Mouse (Mus musculus) embryonic facial prominence, embryonic 10.5 days (tissue): ENCODE data around the gene Npas2. TPM values are rescaled to one million over a fixed set of nuclear protein-coding genes. Genes with fewer than 3 reads are reported as not detected.

Experiments used
- DNase-seq: peaks from one replicate; pipeline ENCODE4 v3.0.0-alpha.2; 2017; ENCODE audit warnings: low spot score
- H3K27ac ChIP-seq: fragments of 300-500 bp; sonication (generic); replicated peaks from 2 replicates; pipeline ENCODE4 v1.5.1; 2016; ENCODE audit warnings: mild to moderate bottlenecking
- H3K27me3 ChIP-seq: fragments of 300-500 bp; sonication (generic); replicated peaks from 2 replicates; pipeline ENCODE4 v1.6.1; 2016; ENCODE audit warnings: low read depth, mild to moderate bottlenecking; ENCODE audit not compliant: poor library complexity, severe bottlenecking
- H3K36me3 ChIP-seq: fragments of 300-500 bp; sonication (generic); replicated peaks from 2 replicates; pipeline ENCODE4 v1.6.1; 2016; ENCODE audit warnings: mild to moderate bottlenecking, moderate library complexity
- H3K4me1 ChIP-seq: fragments of 300-500 bp; sonication (generic); 2 replicates; pipeline ENCODE4 v1.6.1; 2016
- H3K4me3 ChIP-seq: fragments of 300-500 bp; sonication (generic); 2 replicates; pipeline ENCODE4 v1.5.1; 2016; ENCODE audit warnings: mild to moderate bottlenecking, moderate library complexity
- H3K9me3 ChIP-seq: fragments of 300-500 bp; sonication (generic); 2 replicates; pipeline ENCODE4 v1.6.1; 2016; ENCODE audit warnings: mild to moderate bottlenecking
- WGBS: fragments of 180-500 bp; shearing (Covaris S2); methylation state at CpG from one replicate; pipeline ENCODE4 v1.1.7; 2016; 5-methylcytosine and 5-hydroxymethylcytosine counted together
- polyA plus RNA-seq: library from polyadenylated mRNA; unstranded; fragments of >200 nt; fragmentation: Nextera tagmentation; extraction: Ambion mirVana; gene quantifications from 2 replicates; pipeline ENCODE4 v1.2.1, GENCODE M21; 2016

Gene Npas2
- 0.11 and 0.12 TPM in 2 replicates for polyA plus RNA-seq

- peaks cover 76% of the 10 kb centered on the region for H3K27me3 ChIP-seq
- H3K27ac ChIP-seq: peak within 1 kb of the TSS; percentile 66
- peaks cover 31% of the 10 kb centered on the region for H3K4me1 ChIP-seq
- H3K36me3 ChIP-seq: no peaks in the 10 kb centered on the region
- under 1% methylated on average over 65 of the region's 66 CpGs for WGBS
- H3K4me3 ChIP-seq: peak within 1 kb of the TSS; percentile 77
- no peaks in the 10 kb centered on the region for H3K9me3 ChIP-seq
- DNase-seq: peak; percentile 54
Measured at GRCm38 (mm10) chr1:39192997-39193861, at the start of gene Npas2. TSS of gene Npas2 (plus strand) at chr1:39193731.

GRCm38 (mm10) chr1:39156778-39157177 lies 36.8 kb upstream of the Npas2 start:
- no peaks in the 10 kb centered on the region for H3K9me3 ChIP-seq
- DNase-seq: no peak
- H3K36me3 ChIP-seq: no peaks in the 10 kb centered on the region
- no peaks in the 10 kb centered on the region for H3K27me3 ChIP-seq
- H3K4me1 ChIP-seq: no peaks in the 10 kb centered on the region
- 92% methylated on average over 4 of the region's 4 CpGs for WGBS
- H3K4me3 ChIP-seq: no peak overlapping the region
- H3K27ac ChIP-seq: no peak overlapping the region

GRCm38 (mm10) chr1:39160167-39160566 lies 33.4 kb upstream of the Npas2 start:
- no peaks in the 10 kb centered on the region for H3K4me1 ChIP-seq
- 62% methylated on average over 4 of the region's 4 CpGs for whole genome bisulfite sequencing
- no peak overlapping the region for H3K27ac ChIP-seq
- no peaks in the 10 kb centered on the region for H3K9me3 ChIP-seq
- no peak overlapping the region for H3K4me3 ChIP-seq
- DNase-seq: no peak
- H3K27me3 ChIP-seq: no peaks in the 10 kb centered on the region
- H3K36me3 ChIP-seq: no peaks in the 10 kb centered on the region

GRCm38 (mm10) chr1:39163077-39163476 lies 30.5 kb upstream of the Npas2 start:
- no peak for DNase-seq
- Histone ChIP-seq H3K4me1 (no peaks in the 10 kb centered on the region), H3K27ac (no peak overlapping the region), H3K9me3 (no peaks in the 10 kb centered on the region), H3K4me3 (no peak overlapping the region), H3K36me3 (no peaks in the 10 kb centered on the region), H3K27me3 (no peaks in the 10 kb centered on the region)
- WGBS: 91% methylated on average over 1 of the region's 1 CpGs

GRCm38 (mm10) chr1:39176690-39177089 lies 16.8 kb upstream of the Npas2 start:
- 89% methylated on average over 5 of the region's 5 CpGs for WGBS
- DNase-seq: no peak

GRCm38 (mm10) chr1:39177211-39177610 lies 16.3 kb upstream of the Npas2 start:
- H3K27ac ChIP-seq: no peak overlapping the region
- no peak overlapping the region for H3K4me3 ChIP-seq
- no peaks in the 10 kb centered on the region for H3K36me3 ChIP-seq
- peaks cover 2% of the 10 kb centered on the region; the same call in 1 of the 2 replicates for H3K9me3 ChIP-seq
- DNase-seq: no peak
- WGBS: 88% methylated on average over 14 of the region's 14 CpGs
- H3K4me1 ChIP-seq: no peaks in the 10 kb centered on the region
- no peaks in the 10 kb centered on the region for H3K27me3 ChIP-seq

More at GRCm38 (mm10) chr1:39176690-39177089, 16.8 kb upstream of the Npas2 start:
- Histone ChIP-seq H3K9me3 (peaks cover 2% of the 10 kb centered on the region; the same call in 1 of the 2 replicates), H3K27ac (no peak overlapping the region), H3K4me3 (no peak overlapping the region), H3K27me3 (no peaks in the 10 kb centered on the region), H3K36me3 (no peaks in the 10 kb centered on the region), H3K4me1 (no peaks in the 10 kb centered on the region)

GRCm38 (mm10) chr1:39179806-39180205 lies 13.7 kb upstream of the Npas2 start:
- 92% methylated on average over 11 of the region's 11 CpGs for WGBS

GRCm38 (mm10) chr1:39180517-39180916 lies 13.0 kb upstream of the Npas2 start:
- H3K36me3 ChIP-seq: no peaks in the 10 kb centered on the region
- no peaks in the 10 kb centered on the region for H3K4me1 ChIP-seq
- H3K9me3 ChIP-seq: peaks cover 2% of the 10 kb centered on the region; the same call in 1 of the 2 replicates
- DNase-seq: no peak
- no peak overlapping the region for H3K27ac ChIP-seq
- 98% methylated on average over 1 of the region's 1 CpGs for WGBS
- no peak overlapping the region for H3K4me3 ChIP-seq
- no peaks in the 10 kb centered on the region for H3K27me3 ChIP-seq

More at GRCm38 (mm10) chr1:39179806-39180205, 13.7 kb upstream of the Npas2 start:
- H3K36me3 ChIP-seq: no peaks in the 10 kb centered on the region
- DNase-seq: no peak
- no peaks in the 10 kb centered on the region for H3K27me3 ChIP-seq
- no peak overlapping the region for H3K4me3 ChIP-seq
- peaks cover 2% of the 10 kb centered on the region; the same call in 1 of the 2 replicates for H3K9me3 ChIP-seq
- H3K27ac ChIP-seq: no peak overlapping the region
- no peaks in the 10 kb centered on the region for H3K4me1 ChIP-seq

- Histone ChIP-seq H3K9me3 (peaks cover 2% of the 10 kb centered on the region; the same call in 1 of the 2 replicates), H3K27ac (no peak overlapping the region), H3K4me3 (no peak overlapping the region), H3K36me3 (no peaks in the 10 kb centered on the region), H3K4me1 (0 out of 2 replicates have a peak, but pooled peaks cover 2% of the 10 kb centered on the region), H3K27me3 (no peaks in the 10 kb centered on the region)
- no peak for DNase-seq
- WGBS: 84% methylated on average over 4 of the region's 4 CpGs
Measured at GRCm38 (mm10) chr1:39181901-39182300, 11.6 kb upstream of the Npas2 start.

- H3K9me3 ChIP-seq: no peaks in the 10 kb centered on the region
- WGBS: 84% methylated on average over 5 of the region's 5 CpGs
- no peak overlapping the region for H3K4me3 ChIP-seq
- H3K4me1 ChIP-seq: 0 out of 2 replicates have a peak, but pooled peaks cover 2% of the 10 kb centered on the region
- no peak overlapping the region for H3K27ac ChIP-seq
- peaks cover 9% of the 10 kb centered on the region for H3K27me3 ChIP-seq
- no peak for DNase-seq
- H3K36me3 ChIP-seq: no peaks in the 10 kb centered on the region
Measured at GRCm38 (mm10) chr1:39185833-39186232, 7.7 kb upstream of the Npas2 start.

- peaks cover 2% of the 10 kb centered on the region; the same call in 1 of the 2 replicates for H3K4me1 ChIP-seq
- H3K4me3 ChIP-seq: no peak overlapping the region
- no peak overlapping the region for H3K27ac ChIP-seq
- H3K9me3 ChIP-seq: no peaks in the 10 kb centered on the region
- DNase-seq: peak; percentile 48
- peaks cover 20% of the 10 kb centered on the region for H3K27me3 ChIP-seq
- WGBS: 59% methylated on average over 6 of the region's 6 CpGs
- H3K36me3 ChIP-seq: no peaks in the 10 kb centered on the region
Measured at GRCm38 (mm10) chr1:39186711-39187437, 6.7 kb upstream of the Npas2 start.

- Histone ChIP-seq H3K36me3 (no peaks in the 10 kb centered on the region), H3K4me1 (peaks cover 28% of the 10 kb centered on the region), H3K27ac (no peak overlapping the region), H3K4me3 (no peak overlapping the region), H3K27me3 (peaks cover 62% of the 10 kb centered on the region), H3K9me3 (no peaks in the 10 kb centered on the region)
- 70% methylated on average over 5 of the region's 5 CpGs for WGBS
- DNase-seq: no peak
Measured at GRCm38 (mm10) chr1:39191122-39191521, 2.4 kb upstream of the Npas2 start.
